Mouse (Mus musculus) embryo, embryonic 11.5 days (tissue): ENCODE measurements around the gene Fuz.
A peak's percentile ranks its signal among the peaks of the same experiment; 100 is the strongest.

ENCODE experiments used
- DNase-seq: peaks from one replicate; pipeline ENCODE4 v3.0.0-alpha.2; 2012; ENCODE audit warnings: low read depth, low spot score

Gene Fuz

DNA sequence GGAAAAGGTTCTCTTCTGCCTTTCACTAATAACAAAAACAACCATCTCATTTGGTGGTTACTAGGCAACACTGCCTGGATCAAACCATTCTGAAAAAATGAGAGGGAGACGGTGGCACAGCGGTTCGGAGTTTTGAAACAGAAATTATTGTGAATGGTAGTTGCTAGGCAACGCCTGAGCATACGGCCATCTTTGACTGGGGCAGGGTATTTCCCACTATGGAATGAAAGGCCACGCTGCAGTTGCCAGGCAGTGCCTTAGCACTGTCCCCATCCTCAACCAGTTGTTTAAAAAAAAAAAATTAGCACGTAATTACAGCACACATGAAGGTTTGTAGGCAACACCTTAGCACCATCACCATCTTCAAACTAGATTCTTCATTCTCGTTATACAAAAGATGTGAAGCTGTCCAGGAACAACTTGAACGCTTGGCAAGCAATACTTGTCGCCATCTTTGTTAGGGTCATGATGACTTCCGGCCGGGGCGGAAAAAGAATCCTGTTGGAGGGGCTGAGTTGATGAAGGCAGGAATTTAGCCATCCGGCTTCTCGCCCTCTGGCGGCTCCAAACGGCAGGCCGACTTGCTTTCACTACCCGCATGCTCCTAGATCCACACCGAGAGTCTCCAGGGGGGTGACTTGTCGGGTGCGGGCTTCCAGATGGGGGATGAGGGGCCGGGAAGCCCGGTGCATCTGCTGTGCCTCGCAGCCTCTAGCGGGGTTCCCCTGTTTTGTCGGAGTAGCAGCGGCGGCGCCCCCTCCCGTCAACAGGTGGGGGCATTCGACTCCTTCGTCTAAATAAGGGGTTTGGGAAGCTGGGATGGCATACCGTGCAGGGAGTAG is at the start of gene Fuz:
Fuz (plus strand) TSS at position 487 of the 842 bp plus-strand sequence.
- DNase-seq = peak; percentile 90

- DNase-seq = no peak
Observed at GRCm38 (mm10) chr7:44846804-44847203, 49.1 kb upstream of the Fuz start.

- DNase-seq = no peak
Observed at GRCm38 (mm10) chr7:44847772-44848171, 48.1 kb upstream of the Fuz start.

- DNase-seq = peak; percentile 96
Observed at GRCm38 (mm10) chr7:44848561-44849415, 47.1 kb upstream of the Fuz start, which contains the start of the genes Akt1s1 and Tbc1d17. Akt1s1 (plus strand) TSS chr7:44848991. Tbc1d17 (minus strand) TSS chr7:44849079.

GRCm38 (mm10) chr7:44849416-44850111 is 46.3 kb upstream of the Fuz start:
- DNase-seq = peak; percentile 86

DNA sequence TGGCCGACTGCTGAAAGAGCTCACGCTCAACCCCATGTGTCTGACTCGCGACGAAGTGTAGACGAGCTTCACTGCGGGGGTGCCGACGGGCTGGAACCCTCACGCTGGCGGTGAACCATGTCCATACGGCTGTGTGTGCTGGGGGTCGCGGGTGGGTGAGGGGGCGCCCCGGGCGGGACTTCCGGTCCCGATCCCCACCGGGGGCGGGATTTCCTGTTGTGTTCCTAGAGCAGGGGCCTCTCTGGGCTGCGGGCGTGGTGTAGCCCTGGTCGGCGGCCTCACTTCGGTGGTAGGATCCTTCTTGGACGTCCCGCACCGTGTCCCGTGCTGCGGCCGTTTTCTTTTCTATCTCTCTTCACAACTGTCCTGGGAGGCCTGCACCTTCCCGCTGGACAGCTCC is 45.7 kb upstream of the Fuz start:
- peak; percentile 67 for DNase-seq

- DNase-seq = no peak
Observed at GRCm38 (mm10) chr7:44850789-44851624, 44.9 kb upstream of the Fuz start.

GRCm38 (mm10) chr7:44851625-44852234 is 44.1 kb upstream of the Fuz start:
- no peak for DNase-seq

DNA sequence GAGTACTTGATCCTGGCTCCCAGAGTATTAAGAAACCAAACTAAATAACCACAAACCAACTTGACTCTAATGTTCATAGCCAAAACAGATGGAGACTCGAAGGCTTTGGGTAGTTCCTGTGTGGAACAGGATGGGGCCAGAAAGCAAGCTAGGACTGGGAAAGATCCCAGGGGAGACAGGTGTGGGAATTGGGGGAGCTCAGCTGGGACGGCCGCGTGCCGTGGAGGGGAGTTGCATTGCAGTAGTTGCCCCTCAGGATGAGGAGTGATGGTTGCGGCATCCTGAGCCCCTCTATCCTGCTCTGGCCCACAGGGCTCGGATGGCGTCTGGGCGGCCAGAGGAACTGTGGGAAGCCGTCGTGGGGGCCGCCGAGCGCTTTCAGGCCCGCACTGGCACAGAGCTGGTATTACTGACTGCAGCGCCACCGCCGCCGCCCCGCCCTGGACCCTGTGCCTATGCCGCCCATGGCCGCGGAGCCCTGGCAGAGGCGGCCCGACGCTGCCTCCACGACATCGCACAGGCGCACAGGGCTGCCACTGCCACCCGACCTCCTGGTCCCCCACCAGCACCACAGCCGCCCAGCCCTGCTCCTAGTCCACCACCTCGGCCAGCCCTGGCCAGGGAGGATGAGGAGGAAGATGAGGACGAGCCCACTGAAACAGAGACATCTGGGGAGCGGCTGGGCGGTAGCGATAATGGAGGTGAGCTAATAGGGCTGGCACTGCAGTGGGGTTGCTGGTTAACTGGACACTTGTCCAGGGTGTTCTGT is 43.4 kb upstream of the Fuz start:
- DNase-seq = no peak

DNA sequence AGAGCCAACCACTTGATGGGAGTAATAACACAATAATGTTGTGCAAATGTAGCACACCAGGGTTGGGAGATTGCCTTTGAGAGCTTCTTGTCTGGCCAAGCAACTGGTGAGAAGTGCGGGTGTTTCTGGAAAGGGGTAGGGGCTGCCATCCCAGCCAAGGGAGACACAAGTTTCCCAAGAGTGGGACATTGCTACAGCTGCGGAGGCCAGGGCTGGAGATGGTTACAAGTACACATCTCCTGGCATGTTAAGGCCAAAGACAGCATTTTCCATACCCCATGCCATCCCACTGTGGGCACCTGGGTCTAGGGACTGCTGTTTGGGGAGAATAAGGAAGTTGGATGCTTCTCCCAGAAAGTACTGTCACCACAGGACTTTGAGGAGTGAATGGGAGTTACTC is 42.8 kb upstream of the Fuz start:
- no peak for DNase-seq

DNA sequence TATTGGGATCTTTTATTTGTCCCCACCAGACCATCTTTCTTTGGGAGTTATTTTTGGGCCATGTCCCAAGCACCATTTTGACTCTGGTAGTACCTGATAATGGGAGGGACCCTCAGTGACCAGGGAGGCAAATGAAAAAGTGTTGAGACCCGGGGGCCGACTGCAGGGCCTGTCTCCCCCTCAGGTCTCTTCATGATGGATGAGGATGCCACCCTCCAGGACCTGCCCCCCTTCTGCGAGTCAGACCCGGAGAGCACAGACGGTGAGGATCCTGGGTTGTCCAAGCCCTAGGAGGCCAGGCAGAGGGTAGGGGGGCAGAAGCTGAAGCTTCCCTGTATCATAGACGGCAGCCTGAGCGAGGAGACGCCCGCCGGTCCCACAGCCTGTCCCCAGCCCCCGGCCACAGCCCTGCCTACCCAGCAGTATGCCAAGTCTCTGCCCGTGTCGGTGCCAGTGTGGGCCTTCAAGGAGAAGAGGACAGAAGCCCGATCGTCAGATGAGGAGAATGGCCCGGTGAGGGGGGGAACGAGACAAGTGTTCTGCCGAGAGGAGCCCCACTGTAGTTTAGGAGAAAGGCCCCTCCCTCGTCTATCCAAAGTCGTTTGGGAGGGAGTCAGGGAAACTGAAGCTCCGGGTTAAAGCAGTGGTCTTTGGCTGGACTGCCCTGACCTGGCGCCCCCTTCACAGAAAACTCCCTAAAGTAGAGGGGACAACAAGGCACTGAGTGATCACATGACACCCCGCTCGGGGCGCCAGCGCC is 42.1 kb upstream of the Fuz start:
- DNase-seq = no peak

- DNase-seq = no peak
Observed at GRCm38 (mm10) chr7:44854356-44855031, 41.4 kb upstream of the Fuz start.

DNA sequence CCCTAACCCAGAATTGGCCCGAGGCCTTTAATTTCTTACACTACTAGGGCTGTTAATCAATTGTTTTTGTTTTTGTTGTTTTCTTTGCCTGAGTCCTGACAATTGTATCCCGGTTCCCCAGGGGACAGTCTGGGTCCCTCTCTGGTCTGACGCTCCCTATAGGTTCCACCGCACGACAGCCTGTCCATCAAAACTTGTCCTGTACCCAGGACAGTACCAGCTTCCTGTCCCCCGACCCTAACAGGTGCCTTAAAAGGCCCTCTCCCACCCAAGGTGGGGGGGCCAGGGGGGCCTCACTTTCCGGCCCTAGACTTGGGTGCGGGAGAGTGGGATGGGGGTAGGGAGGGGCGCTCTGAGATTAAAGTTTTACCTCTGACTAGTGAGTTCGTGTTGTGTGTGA is 40.8 kb upstream of the Fuz start:
- DNase-seq = no peak

DNA sequence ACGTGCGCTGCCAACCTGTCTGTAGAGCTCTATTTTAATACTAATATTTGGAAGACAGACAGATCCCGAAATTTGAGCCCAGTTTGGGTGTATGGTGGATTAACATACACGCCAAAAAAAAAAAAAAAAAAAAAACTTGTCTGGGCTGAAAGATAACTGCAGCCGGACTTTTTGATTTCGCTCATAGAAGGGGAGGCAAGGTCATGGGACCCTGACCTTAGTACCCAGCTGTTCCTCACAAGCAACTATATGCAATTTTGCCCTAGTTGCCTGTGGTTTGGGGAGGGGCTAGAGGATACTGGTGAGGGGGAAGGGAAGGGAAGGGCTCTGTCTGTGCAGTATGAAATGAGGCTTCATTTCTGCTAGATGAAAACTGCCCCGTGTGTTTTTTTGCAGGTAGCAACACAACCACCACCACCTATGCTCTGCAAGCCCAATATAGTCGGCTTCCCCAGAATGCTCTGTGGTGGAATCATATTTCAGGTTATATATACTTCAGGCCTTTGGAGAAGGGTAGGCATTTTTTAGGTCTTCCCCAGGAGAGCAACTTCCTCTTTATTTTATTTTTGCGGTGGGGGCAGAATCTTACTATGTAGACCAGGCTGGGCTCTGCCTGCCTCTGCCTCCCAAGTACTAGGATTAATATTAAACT is 39.5 kb upstream of the Fuz start:
- DNase-seq = no peak

- peak; percentile 73 for DNase-seq
Observed at GRCm38 (mm10) chr7:44857042-44857552, 38.8 kb upstream of the Fuz start, which contains the start of gene Pnkp. Pnkp (plus strand) TSS chr7:44857139.

- DNase-seq = no peak
Observed at GRCm38 (mm10) chr7:44857905-44858304, 38.0 kb upstream of the Fuz start.

DNA sequence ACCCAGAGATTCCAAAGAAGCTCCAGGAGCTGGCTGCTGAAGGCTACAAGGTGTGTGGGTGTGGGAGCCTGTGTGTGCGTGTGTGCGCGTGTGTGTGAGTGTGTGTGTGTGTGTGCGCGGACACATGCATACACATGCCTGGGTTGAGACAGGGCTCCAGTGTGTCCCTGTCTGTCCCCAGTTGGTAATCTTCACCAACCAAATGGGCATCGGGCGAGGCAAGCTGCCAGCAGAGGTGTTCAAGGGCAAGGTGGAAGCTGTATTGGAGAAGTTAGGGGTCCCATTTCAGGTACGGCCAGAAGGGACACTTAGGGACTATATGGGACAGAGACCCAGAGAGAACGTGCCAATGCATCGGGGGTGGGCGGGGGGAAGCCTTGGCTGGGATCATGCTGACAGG is 36.0 kb upstream of the Fuz start:
- no peak for DNase-seq
